Mouse (Mus musculus): ENCODE measurements at regions not wholly inside any gene's neighbourhood (a gene's known extent, or its start where the extent isn't known, plus 50 kb on each side); places are given as distances from the start of the nearest gene placed in this dataset.
A peak's percentile ranks its signal among the peaks of the same experiment; 100 is the strongest.

GRCm38 (mm10) chr1:10877391-10878170, 536.3 kb upstream of the A830018L16Rik start:
- Histone ChIP-seq H3K4me3 (replicated peaks) (no peak overlapping the region), H3K27me3 (replicated peaks) (no peaks in the 10 kb centered on the region), H3K9me3 (no peaks in the 10 kb centered on the region), H3K36me3 (replicated peaks; ENCODE audit: low read length) (no peaks in the 10 kb centered on the region), H3K4me1 (peaks cover 6% of the 10 kb centered on the region; the same call in 1 of the 2 replicates)
- no peak for TF ChIP-seq GATA1 (IDR thresholded peaks at IDR 0.05; ENCODE audit: borderline replicate concordance, low read length)
- no peak for TF ChIP-seq FLI1 (IDR thresholded peaks at IDR 0.05; ENCODE audit: low read length)

- H3K4me3 ChIP-seq (replicated peaks) = no peak overlapping the region
- H3K36me3 ChIP-seq (replicated peaks; ENCODE audit: low read length) = no peaks in the 10 kb centered on the region
- H3K27me3 ChIP-seq (replicated peaks) = no peaks in the 10 kb centered on the region
- H3K4me1 ChIP-seq = peaks cover 6% of the 10 kb centered on the region; the same call in 1 of the 2 replicates
- H3K9me3 ChIP-seq = no peaks in the 10 kb centered on the region
- TF ChIP-seq GATA1 (IDR thresholded peaks at IDR 0.05; ENCODE audit: borderline replicate concordance, low read length) (no peak), FLI1 (IDR thresholded peaks at IDR 0.05; ENCODE audit: low read length) (no peak)
Measured at GRCm38 (mm10) chr1:10878221-10878760, 535.6 kb upstream of the A830018L16Rik start.

DNA sequence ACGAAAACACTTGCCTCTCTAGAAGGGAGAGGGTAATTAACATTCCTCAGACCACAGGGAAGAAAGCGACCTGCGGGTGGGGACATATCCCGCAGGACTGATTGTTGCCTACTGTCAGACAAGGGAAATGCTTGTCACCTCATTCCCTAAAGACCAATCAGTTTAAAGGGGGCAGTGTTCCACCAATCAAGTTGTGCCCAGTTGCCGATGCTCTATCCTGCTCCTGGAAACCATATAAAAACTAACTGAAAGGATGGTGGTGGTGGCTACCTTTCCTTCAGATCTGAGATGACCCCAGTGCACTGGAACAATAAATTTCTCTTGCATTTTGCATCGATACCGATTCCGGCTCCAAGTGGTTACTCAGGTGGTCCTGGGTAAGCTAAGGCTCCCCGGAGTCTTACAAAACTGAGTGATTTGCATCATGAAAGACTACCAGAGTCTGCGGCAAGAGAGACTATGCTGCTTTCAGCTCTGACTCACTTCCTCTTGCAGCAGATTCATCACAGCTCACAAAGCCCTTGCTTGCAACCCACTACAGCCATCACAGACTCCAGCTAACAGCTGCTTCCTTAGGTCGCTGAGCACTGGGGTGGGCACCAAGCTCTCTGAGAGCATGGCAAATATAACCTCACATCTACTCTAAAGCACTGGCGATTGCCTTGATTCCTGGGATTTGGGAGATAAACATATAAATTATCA, 533.7 kb upstream of the A830018L16Rik start:
- TF ChIP-seq FLI1 (IDR thresholded peaks at IDR 0.05; ENCODE audit: low read length) = no peak
- TF ChIP-seq GATA1 (IDR thresholded peaks at IDR 0.05; ENCODE audit: borderline replicate concordance, low read length) = no peak
- Histone ChIP-seq H3K27me3 (replicated peaks) (no peaks in the 10 kb centered on the region), H3K4me1 (peaks cover 6% of the 10 kb centered on the region; the same call in 1 of the 2 replicates), H3K36me3 (replicated peaks; ENCODE audit: low read length) (no peaks in the 10 kb centered on the region), H3K9me3 (no peaks in the 10 kb centered on the region), H3K4me3 (replicated peaks) (peak overlapping the region; percentile 34)

DNA sequence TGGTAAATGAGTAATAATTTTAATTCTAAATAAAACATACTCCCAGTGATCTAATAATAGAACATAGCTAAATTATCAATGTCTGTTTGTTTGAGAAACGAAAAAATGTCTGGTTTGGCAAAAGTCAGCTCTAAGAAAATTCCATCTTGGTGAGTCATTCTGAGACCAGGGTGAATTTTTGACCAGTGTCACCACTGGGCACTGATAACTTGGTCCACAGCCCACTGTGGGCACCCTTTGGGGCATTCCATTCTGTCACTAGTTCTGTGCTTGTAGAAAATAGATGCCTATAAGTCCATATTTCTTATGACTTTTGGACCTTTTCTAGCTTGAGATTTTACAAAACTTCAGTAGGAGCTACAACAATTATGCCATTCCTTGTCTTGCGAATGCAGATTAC, 515.1 kb upstream of the A830018L16Rik start:
- H3K9me3 ChIP-seq = peaks cover 6% of the 10 kb centered on the region; the same call in 1 of the 2 replicates
- no peaks in the 10 kb centered on the region for H3K36me3 ChIP-seq (replicated peaks; ENCODE audit: low read length)
- H3K4me1 ChIP-seq = no peaks in the 10 kb centered on the region
- TF ChIP-seq GATA1 (IDR thresholded peaks at IDR 0.05; ENCODE audit: borderline replicate concordance, low read length) = no peak
- no peak for TF ChIP-seq FLI1 (IDR thresholded peaks at IDR 0.05; ENCODE audit: low read length)
- H3K27me3 ChIP-seq (replicated peaks) = no peaks in the 10 kb centered on the region
- H3K4me3 ChIP-seq (replicated peaks) = no peak overlapping the region

DNA sequence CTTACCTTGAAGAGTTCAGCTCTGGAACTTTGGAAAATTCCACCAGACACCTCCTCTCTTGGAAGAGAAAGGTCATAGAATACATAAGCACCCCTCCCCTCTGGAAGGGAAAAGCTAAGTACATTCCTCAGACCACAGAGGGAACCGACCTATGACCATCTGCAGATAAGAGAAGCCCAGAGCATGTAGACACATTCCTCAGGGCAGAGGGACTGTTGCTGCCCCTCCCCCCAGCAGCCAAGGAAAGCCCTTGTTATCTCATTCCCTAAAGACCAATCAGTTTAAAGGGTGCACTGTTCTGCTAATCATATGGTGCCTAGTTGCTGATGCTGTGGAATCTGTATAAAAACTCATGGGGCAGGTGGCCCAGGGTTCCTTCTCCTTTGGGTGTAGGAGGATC, 511.2 kb upstream of the A830018L16Rik start:
- no peaks in the 10 kb centered on the region for H3K27me3 ChIP-seq (replicated peaks)
- H3K9me3 ChIP-seq = peaks cover 6% of the 10 kb centered on the region; the same call in 1 of the 2 replicates
- TF ChIP-seq FLI1 (IDR thresholded peaks at IDR 0.05; ENCODE audit: low read length) (no peak), GATA1 (IDR thresholded peaks at IDR 0.05; ENCODE audit: borderline replicate concordance, low read length) (no peak)
- no peaks in the 10 kb centered on the region for H3K4me1 ChIP-seq
- no peaks in the 10 kb centered on the region for H3K36me3 ChIP-seq (replicated peaks; ENCODE audit: low read length)
- no peak overlapping the region for H3K4me3 ChIP-seq (replicated peaks)

DNA sequence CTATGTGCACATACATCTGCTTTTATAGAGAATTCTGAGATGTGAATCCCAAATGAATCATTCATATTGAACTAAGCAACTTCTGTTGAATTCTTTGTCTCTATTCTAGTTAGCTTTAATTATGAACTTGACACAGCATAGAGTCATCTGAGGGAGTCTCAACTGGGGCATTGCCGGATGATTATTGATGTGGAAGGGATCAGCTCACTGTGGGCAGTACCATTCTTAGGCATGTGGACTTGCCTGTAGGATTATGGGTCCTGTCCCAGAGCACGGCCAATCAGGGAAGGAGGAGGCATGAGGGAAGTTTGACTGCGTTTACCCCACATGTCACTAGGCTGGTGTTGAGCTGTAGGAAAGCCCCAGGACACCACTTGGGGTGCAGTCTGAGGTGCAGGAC, 493.9 kb upstream of the A830018L16Rik start:
- H3K4me1 ChIP-seq = no peaks in the 10 kb centered on the region
- H3K4me3 ChIP-seq (replicated peaks) = no peak overlapping the region
- H3K27me3 ChIP-seq (replicated peaks) = no peaks in the 10 kb centered on the region
- TF ChIP-seq FLI1 (IDR thresholded peaks at IDR 0.05; ENCODE audit: low read length) (no peak), GATA1 (IDR thresholded peaks at IDR 0.05; ENCODE audit: borderline replicate concordance, low read length) (no peak)
- H3K9me3 ChIP-seq = peaks cover 11% of the 10 kb centered on the region
- no peaks in the 10 kb centered on the region for H3K36me3 ChIP-seq (replicated peaks; ENCODE audit: low read length)

DNA sequence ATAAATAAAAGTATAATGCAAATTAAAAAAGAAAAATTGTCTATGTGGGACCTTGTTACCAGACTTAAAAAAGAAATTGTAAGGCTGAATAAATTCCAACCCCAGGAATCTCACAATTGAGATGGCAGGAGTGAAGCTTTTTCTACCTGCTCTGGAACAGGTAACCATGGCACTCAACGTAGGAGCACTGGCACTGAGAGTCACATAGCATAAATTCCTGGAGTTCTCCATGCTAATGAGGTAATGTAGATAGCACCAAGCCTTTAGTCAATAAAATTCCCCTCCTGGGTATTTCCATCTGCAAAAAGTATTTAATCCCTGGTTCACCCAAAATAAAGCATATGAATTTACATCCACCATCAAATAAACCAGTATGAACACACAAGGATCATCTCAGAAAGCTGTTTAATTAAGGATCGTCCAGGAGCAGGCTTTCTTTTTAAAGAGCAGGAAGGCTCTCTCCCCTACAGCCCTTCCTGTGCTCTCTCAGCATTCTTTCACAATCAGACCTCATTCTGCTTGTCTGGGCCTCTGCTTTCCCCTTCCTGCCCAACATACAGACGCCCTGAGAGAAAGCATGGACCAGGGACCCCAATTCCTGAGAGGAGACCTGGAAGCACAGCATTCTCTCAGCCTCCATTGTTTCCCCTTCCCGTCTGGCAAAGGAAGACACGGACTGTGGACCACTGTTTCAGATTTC, 481.4 kb upstream of the A830018L16Rik start:
- Histone ChIP-seq H3K36me3 (replicated peaks; ENCODE audit: low read length) (no peaks in the 10 kb centered on the region), H3K4me1 (no peaks in the 10 kb centered on the region), H3K9me3 (peaks cover 12% of the 10 kb centered on the region), H3K4me3 (replicated peaks) (no peak overlapping the region), H3K27me3 (replicated peaks) (no peaks in the 10 kb centered on the region)
- TF ChIP-seq FLI1 (IDR thresholded peaks at IDR 0.05; ENCODE audit: low read length) = no peak
- no peak for TF ChIP-seq GATA1 (IDR thresholded peaks at IDR 0.05; ENCODE audit: borderline replicate concordance, low read length)

- no peaks in the 10 kb centered on the region for H3K4me1 ChIP-seq
- H3K36me3 ChIP-seq (replicated peaks; ENCODE audit: low read length) = no peaks in the 10 kb centered on the region
- H3K4me3 ChIP-seq (replicated peaks) = no peak overlapping the region
- no peaks in the 10 kb centered on the region for H3K27me3 ChIP-seq (replicated peaks)
- peaks cover 12% of the 10 kb centered on the region for H3K9me3 ChIP-seq
- TF ChIP-seq FLI1 (IDR thresholded peaks at IDR 0.05; ENCODE audit: low read length) (no peak), GATA1 (IDR thresholded peaks at IDR 0.05; ENCODE audit: borderline replicate concordance, low read length) (no peak)
Measured at GRCm38 (mm10) chr1:10933206-10933605, 480.7 kb upstream of the A830018L16Rik start.

- Histone ChIP-seq H3K36me3 (replicated peaks; ENCODE audit: low read length) (no peaks in the 10 kb centered on the region), H3K4me3 (replicated peaks) (no peak overlapping the region), H3K27me3 (replicated peaks) (no peaks in the 10 kb centered on the region), H3K9me3 (peaks cover 6% of the 10 kb centered on the region), H3K4me1 (no peaks in the 10 kb centered on the region)
- TF ChIP-seq FLI1 (IDR thresholded peaks at IDR 0.05; ENCODE audit: low read length) (no peak), GATA1 (IDR thresholded peaks at IDR 0.05; ENCODE audit: borderline replicate concordance, low read length) (no peak)
Measured at GRCm38 (mm10) chr1:10938436-10938835, 475.5 kb upstream of the A830018L16Rik start.

All from megakaryocyte, embryonic 14.5 days (primary cell).